Mouse (Mus musculus): ENCODE data around the gene Esyt2.

The Esyt2 gene

GRCm38 (mm10) chr12:116280149-116280652, 795 bp upstream of the Esyt2 start:
- DNase-seq (ENCODE audit: low spot score), result no peak

DNA sequence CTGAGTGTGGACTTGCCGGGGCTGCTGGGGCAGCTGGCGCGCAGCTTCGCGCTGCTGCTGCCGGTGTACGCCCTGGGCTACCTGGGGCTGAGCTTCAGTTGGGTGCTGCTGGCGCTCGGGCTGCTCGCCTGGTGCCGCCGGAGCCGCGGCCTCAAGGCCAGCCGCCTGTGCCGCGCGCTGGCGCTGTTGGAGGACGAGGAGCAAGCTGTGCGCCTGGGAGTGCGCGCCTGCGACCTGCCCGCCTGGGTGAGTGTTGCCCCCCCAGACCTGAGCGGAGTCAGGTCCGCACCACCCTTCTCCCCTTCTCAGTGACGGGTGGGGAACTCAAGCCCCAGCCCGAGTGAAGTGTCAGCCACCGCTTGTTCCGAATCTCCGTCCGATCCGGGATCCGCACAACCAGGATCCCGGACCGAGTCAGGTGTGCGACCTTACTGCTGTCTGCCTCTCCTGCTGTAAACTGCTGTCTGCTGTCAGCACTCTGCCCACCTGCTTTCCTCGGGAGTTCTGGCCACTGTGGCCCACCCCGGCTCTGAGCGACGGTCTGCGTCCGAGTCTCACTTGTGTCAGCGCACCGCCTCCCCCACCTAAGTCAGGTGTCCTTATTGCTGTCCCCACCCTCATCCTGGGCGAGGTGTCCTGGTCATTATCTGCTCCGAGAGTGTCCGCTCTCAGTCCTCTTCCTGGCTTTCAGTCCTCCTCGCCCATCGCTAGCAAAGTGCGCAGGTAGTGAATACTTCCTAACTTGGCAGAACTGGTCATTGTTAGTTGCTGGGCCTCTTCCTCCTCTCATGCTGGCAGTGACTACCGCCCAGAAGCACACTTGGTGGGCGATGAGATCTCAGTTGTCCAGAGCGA, 658 bp downstream of the Esyt2 start:
- DNase-seq (ENCODE audit: low spot score), result no peak

GRCm38 (mm10) chr12:116282856-116283255, 1.9 kb downstream of the Esyt2 start:
- no peak for DNase-seq (ENCODE audit: low spot score)

GRCm38 (mm10) chr12:116283511-116283910, 2.5 kb downstream of the Esyt2 start:
- no peak for DNase-seq (ENCODE audit: low spot score)

GRCm38 (mm10) chr12:116293185-116293584, 12.2 kb downstream of the Esyt2 start:
- DNase-seq (ENCODE audit: low spot score), result no peak

DNA sequence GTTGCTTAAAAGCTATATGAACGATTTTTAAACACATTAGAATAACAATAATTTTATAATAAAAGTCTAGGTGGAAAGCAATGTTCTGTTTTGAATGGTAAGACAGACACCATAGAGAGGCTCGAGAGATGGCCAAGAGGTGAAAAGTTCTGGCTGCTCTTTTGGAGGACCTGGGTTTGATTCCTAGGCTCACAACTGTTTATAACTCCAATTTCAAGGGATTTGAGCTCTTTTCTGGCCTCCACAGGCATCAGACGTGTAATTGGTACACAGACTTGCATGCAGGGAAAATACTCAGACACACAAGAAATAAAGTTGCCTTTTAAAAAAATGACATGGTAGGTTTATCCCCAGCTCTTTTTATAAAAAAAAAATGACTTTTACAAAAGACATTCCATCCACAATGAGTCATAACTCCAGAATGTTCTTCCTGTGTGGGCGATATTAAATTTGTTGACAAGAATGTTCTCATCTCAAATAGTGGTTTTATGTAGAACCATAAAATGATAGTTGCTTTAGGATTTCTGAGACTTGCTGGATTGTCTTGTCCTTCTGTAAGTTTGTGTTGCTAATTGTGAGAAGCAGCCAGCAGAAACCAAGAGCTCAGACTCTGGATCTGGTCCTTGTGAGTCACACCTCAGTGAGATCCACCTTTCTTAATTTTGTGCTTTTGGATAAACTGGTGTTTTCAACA, 12.8 kb downstream of the Esyt2 start:
- no peak for DNase-seq (ENCODE audit: low spot score)

DNA sequence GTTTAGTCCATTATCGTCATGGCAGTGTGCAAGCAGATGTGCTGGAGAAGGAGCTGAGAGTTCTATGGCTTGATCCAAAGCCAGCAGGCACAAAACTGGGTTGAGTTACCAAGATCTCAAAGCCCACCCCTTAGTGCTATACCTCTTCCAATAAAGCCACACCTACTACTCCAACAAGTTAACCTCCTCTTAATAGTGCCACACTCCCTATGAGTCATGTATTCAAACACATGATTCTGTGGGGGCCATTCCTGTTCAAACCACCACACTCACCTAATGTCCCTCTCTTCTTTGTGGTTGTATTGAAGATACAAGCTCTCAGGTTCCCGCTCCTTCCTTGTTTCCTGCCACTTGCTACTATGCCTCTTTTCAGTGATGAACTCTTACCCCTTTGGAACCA, 18.9 kb downstream of the Esyt2 start:
- no peak for DNase-seq (ENCODE audit: low spot score)

DNA sequence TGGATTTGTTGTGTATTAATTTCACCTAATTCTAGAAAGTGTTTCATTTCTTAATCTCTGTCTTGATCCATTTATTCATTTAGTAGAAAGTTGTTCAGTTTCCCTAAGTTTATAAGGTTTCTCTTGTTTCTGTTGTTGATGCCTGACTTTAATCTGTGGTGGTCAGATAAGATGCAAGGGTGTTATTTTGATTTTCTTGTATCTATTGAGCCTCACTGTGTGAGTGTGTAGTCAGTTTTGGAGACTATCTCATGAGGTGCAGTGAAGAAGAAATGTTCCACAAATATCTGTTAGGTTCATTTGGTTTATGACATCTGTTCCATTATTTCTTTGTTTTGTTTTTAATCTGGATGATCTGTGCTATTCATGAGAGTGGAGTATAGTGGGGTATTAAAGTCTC, 21.2 kb downstream of the Esyt2 start:
- no peak for DNase-seq (ENCODE audit: low spot score)

DNA sequence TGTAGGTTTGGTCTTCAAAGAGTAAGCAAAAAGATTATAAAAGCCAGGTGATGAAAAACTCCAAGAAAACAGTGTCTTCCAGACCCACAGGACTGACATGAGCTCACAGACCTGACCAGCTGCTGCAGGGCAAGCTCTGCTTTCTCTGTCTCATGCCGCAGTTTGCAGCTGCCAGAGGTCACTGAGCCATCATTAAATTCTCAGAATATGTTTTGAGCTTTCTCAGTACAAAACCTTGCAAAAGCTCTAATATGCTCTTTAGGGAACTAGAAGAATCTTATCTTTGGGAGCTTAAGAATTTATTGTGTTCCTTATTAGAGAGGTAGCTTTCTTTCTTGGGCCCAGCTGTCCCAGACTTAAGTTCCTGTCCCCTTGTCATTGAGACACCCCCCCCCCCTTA, 25.0 kb downstream of the Esyt2 start:
- no peak for DNase-seq (ENCODE audit: low spot score)

GRCm38 (mm10) chr12:116307870-116308269, 26.9 kb downstream of the Esyt2 start:
- no peak for DNase-seq (ENCODE audit: low spot score)

- no peak for DNase-seq (ENCODE audit: low spot score)
Measured at GRCm38 (mm10) chr12:116308612-116309011, 27.6 kb downstream of the Esyt2 start.

DNA sequence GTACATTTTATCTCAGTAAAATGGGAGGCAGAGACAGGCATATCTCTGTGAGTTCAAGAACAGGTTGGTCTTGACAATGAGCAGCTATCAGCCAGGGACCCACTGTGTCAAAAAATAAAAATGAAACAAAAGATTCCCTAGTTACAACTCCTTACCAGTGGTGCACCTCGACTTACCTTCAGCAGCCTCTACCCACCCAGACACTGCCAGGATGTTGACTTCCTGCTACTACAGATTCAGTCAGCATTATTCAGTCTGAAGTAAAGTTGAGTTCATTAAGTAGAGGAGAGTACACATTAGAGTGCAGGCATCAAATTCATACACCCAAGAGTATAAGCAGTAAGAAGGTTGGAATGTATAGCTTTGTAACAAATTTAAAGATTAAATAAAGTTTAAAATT, 32.8 kb downstream of the Esyt2 start:
- DNase-seq (ENCODE audit: low spot score), result no peak

- no peak for DNase-seq (ENCODE audit: low spot score)
Measured at GRCm38 (mm10) chr12:116315498-116315897, 34.5 kb downstream of the Esyt2 start.

- DNase-seq (ENCODE audit: low spot score), result no peak
Measured at GRCm38 (mm10) chr12:116317818-116318217, 36.8 kb downstream of the Esyt2 start.

GRCm38 (mm10) chr12:116325545-116325944, 44.5 kb downstream of the Esyt2 start:
- DNase-seq (ENCODE audit: low spot score), result peak; percentile 53

GRCm38 (mm10) chr12:116326159-116326558, 45.2 kb downstream of the Esyt2 start:
- DNase-seq (ENCODE audit: low spot score), result no peak

GRCm38 (mm10) chr12:116334253-116334652, 53.3 kb downstream of the Esyt2 start:
- DNase-seq (ENCODE audit: low spot score), result no peak

GRCm38 (mm10) chr12:116340160-116340559, 59.2 kb downstream of the Esyt2 start:
- DNase-seq (ENCODE audit: low spot score), result no peak

GRCm38 (mm10) chr12:116348755-116349286, 67.8 kb downstream of the Esyt2 start:
- no peak for DNase-seq (ENCODE audit: low spot score)

GRCm38 (mm10) chr12:116349376-116349775, 68.4 kb downstream of the Esyt2 start:
- DNase-seq (ENCODE audit: low spot score), result no peak

DNA sequence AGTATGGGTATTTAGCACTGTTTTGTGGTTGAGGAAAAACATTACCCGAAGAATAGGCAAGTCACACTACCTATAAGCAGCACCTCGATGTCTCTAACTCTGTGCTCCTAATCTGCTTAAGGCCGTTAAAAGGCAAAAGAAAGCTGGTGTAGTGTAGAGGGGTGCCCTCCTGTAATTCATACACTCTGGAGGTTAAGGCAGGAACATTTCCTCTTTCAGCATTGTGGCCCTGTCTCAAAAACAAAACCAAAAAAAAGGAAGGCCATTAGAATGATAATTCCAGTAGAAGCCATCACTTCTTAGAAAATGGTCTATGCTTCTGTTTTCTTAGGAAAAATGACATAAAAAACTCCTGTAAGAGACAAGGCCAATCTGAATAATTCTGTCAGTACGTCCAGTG, 70.0 kb downstream of the Esyt2 start:
- no peak for DNase-seq (ENCODE audit: low spot score)

- DNase-seq (ENCODE audit: low spot score), result no peak
Measured at GRCm38 (mm10) chr12:116352404-116352803, 71.4 kb downstream of the Esyt2 start.

GRCm38 (mm10) chr12:116354694-116355093, 73.7 kb downstream of the Esyt2 start:
- no peak for DNase-seq (ENCODE audit: low spot score)
